Mouse (Mus musculus): ENCODE results near the gene Cracr2b. TPM values are rescaled to one million over a fixed set of nuclear protein-coding genes. Genes with fewer than 3 reads are reported as not detected.

The Cracr2b gene
- polyA plus RNA-seq, 1 experiment from 2014 or later, result 3.5 TPM

DNA sequence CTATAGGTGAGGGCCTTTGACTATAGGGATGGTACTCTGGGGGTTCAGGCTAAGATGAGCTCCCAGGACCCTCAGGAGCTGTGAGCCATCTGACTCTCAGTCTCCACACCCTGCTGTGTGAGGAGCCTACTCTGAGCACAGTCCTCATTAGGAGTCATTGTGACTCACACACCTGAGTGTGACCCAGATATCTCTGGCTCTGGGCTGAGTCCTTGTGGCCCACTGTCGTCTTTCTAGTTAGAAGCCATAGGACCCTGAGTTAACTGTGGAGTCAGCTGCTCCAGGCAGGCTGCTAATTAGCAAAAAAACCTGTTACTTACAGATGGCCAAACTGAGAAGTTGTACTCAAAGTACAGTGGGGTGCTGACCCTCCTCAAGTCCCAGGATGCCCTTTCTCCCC is 32.8 kb downstream of the Cracr2b start:
- WGBS, result 83% methylated on average over 1 of the region's 1 CpGs
- no peaks in the 10 kb centered on the region for H3K4me1 ChIP-seq (ENCODE audit: control insufficient read depth, insufficient read depth, low read length)
- H3K4me3 ChIP-seq (ENCODE audit: low read depth, low read length), result no peak overlapping the region
- H3K27ac ChIP-seq (replicated peaks; ENCODE audit: low read depth, low read length), result no peak overlapping the region
- no peak overlapping the region for H3K4me2 ChIP-seq (ENCODE audit: low read depth, low read length)
- H3K36me3 ChIP-seq (replicated peaks; ENCODE audit: control insufficient read depth, insufficient read depth, low read depth, low read length), result no peaks in the 10 kb centered on the region
- no peak for ATAC-seq (replicated peaks; ENCODE audit: insufficient number of reproducible peaks, low FRiP score, low TSS enrichment, low read depth)
- no peak for DNase-seq (ENCODE audit: low spot score)
- no peaks in the 10 kb centered on the region for H3K9me3 ChIP-seq (replicated peaks; ENCODE audit: control insufficient read depth, low read length)
- no peaks in the 10 kb centered on the region for H3K27me3 ChIP-seq (ENCODE audit: control insufficient read depth, insufficient read depth, low read length)
- no peak overlapping the region for H3K9ac ChIP-seq (replicated peaks; ENCODE audit: low read length)

GRCm38 (mm10) chr7:141495379-141495778 is 34.5 kb downstream of the Cracr2b start:
- H3K9me3 ChIP-seq (replicated peaks; ENCODE audit: control insufficient read depth, low read length), result no peaks in the 10 kb centered on the region
- H3K27me3 ChIP-seq (ENCODE audit: control insufficient read depth, insufficient read depth, low read length), result no peaks in the 10 kb centered on the region
- 85% methylated on average over 2 of the region's 2 CpGs for WGBS
- no peak for ATAC-seq (replicated peaks; ENCODE audit: insufficient number of reproducible peaks, low FRiP score, low TSS enrichment, low read depth)
- H3K4me1 ChIP-seq (ENCODE audit: control insufficient read depth, insufficient read depth, low read length), result no peaks in the 10 kb centered on the region
- H3K9ac ChIP-seq (replicated peaks; ENCODE audit: low read length), result no peak overlapping the region
- H3K4me2 ChIP-seq (ENCODE audit: low read depth, low read length), result no peak overlapping the region
- no peak overlapping the region for H3K27ac ChIP-seq (replicated peaks; ENCODE audit: low read depth, low read length)
- H3K4me3 ChIP-seq (ENCODE audit: low read depth, low read length), result no peak overlapping the region
- no peak for DNase-seq (ENCODE audit: low spot score)
- no peaks in the 10 kb centered on the region for H3K36me3 ChIP-seq (replicated peaks; ENCODE audit: control insufficient read depth, insufficient read depth, low read depth, low read length)

GRCm38 (mm10) chr7:141495940-141496339 is 35.0 kb downstream of the Cracr2b start:
- Histone ChIP-seq H3K27me3 (ENCODE audit: control insufficient read depth, insufficient read depth, low read length) (no peaks in the 10 kb centered on the region), H3K9ac (replicated peaks; ENCODE audit: low read length) (no peak overlapping the region), H3K36me3 (replicated peaks; ENCODE audit: control insufficient read depth, insufficient read depth, low read depth, low read length) (no peaks in the 10 kb centered on the region), H3K4me2 (ENCODE audit: low read depth, low read length) (no peak overlapping the region), H3K27ac (replicated peaks; ENCODE audit: low read depth, low read length) (no peak overlapping the region), H3K9me3 (replicated peaks; ENCODE audit: control insufficient read depth, low read length) (no peaks in the 10 kb centered on the region), H3K4me3 (ENCODE audit: low read depth, low read length) (no peak overlapping the region), H3K4me1 (ENCODE audit: control insufficient read depth, insufficient read depth, low read length) (no peaks in the 10 kb centered on the region)
- no peak for ATAC-seq (replicated peaks; ENCODE audit: insufficient number of reproducible peaks, low FRiP score, low TSS enrichment, low read depth)
- no peak for DNase-seq (ENCODE audit: low spot score)
- 93% methylated on average over 4 of the region's 4 CpGs for WGBS

DNA sequence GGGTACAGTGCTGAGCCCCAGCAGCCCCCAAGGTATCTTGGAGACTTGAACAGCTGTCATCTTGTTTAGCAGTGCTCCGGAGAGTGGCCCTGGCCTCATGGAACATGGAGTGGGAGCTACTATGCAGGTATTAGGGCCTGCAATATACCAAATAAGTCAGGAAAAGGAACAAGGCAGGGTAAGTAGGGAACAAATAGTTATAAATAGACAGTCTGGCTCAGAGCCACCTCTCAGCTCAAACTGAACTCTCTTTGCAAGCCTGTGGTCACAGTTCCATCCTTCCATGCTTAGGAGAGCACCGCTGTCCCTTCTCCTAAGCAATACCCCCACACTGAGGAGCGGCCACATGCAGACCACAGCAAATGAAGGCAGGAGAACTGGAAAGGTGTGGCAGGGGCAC is 36.7 kb downstream of the Cracr2b start:
- Histone ChIP-seq H3K4me2 (ENCODE audit: low read depth, low read length) (no peak overlapping the region), H3K4me1 (ENCODE audit: control insufficient read depth, insufficient read depth, low read length) (no peaks in the 10 kb centered on the region), H3K27ac (replicated peaks; ENCODE audit: low read depth, low read length) (no peak overlapping the region), H3K27me3 (ENCODE audit: control insufficient read depth, insufficient read depth, low read length) (no peaks in the 10 kb centered on the region), H3K9me3 (replicated peaks; ENCODE audit: control insufficient read depth, low read length) (no peaks in the 10 kb centered on the region), H3K36me3 (replicated peaks; ENCODE audit: control insufficient read depth, insufficient read depth, low read depth, low read length) (no peaks in the 10 kb centered on the region), H3K4me3 (ENCODE audit: low read depth, low read length) (no peak overlapping the region), H3K9ac (replicated peaks; ENCODE audit: low read length) (no peak overlapping the region)
- no peak for ATAC-seq (replicated peaks; ENCODE audit: insufficient number of reproducible peaks, low FRiP score, low TSS enrichment, low read depth)
- DNase-seq (ENCODE audit: low spot score), result no peak
- 95% methylated on average over 3 of the region's 3 CpGs for WGBS

- 91% methylated on average over 7 of the region's 7 CpGs for WGBS
- Histone ChIP-seq H3K9ac (replicated peaks; ENCODE audit: low read length) (no peak overlapping the region), H3K36me3 (replicated peaks; ENCODE audit: control insufficient read depth, insufficient read depth, low read depth, low read length) (no peaks in the 10 kb centered on the region), H3K4me2 (ENCODE audit: low read depth, low read length) (no peak overlapping the region), H3K4me3 (ENCODE audit: low read depth, low read length) (no peak overlapping the region), H3K27me3 (ENCODE audit: control insufficient read depth, insufficient read depth, low read length) (no peaks in the 10 kb centered on the region), H3K4me1 (ENCODE audit: control insufficient read depth, insufficient read depth, low read length) (no peaks in the 10 kb centered on the region), H3K27ac (replicated peaks; ENCODE audit: low read depth, low read length) (no peak overlapping the region), H3K9me3 (replicated peaks; ENCODE audit: control insufficient read depth, low read length) (no peaks in the 10 kb centered on the region)
- DNase-seq (ENCODE audit: low spot score) (no peak), ATAC-seq (replicated peaks; ENCODE audit: insufficient number of reproducible peaks, low FRiP score, low TSS enrichment, low read depth) (no peak)
Observed at GRCm38 (mm10) chr7:141501820-141502555, 41.1 kb downstream of the Cracr2b start.

GRCm38 (mm10) chr7:141502556-141502905 is 41.6 kb downstream of the Cracr2b start:
- no peak for DNase-seq (ENCODE audit: low spot score)
- no peak overlapping the region for H3K27ac ChIP-seq (replicated peaks; ENCODE audit: low read depth, low read length)
- no peak overlapping the region for H3K4me3 ChIP-seq (ENCODE audit: low read depth, low read length)
- H3K9me3 ChIP-seq (replicated peaks; ENCODE audit: control insufficient read depth, low read length), result no peaks in the 10 kb centered on the region
- ATAC-seq (replicated peaks; ENCODE audit: insufficient number of reproducible peaks, low FRiP score, low TSS enrichment, low read depth), result no peak
- no peaks in the 10 kb centered on the region for H3K27me3 ChIP-seq (ENCODE audit: control insufficient read depth, insufficient read depth, low read length)
- H3K9ac ChIP-seq (replicated peaks; ENCODE audit: low read length), result no peak overlapping the region
- no peaks in the 10 kb centered on the region for H3K4me1 ChIP-seq (ENCODE audit: control insufficient read depth, insufficient read depth, low read length)
- WGBS, result 90% methylated on average over 5 of the region's 5 CpGs
- H3K36me3 ChIP-seq (replicated peaks; ENCODE audit: control insufficient read depth, insufficient read depth, low read depth, low read length), result no peaks in the 10 kb centered on the region
- H3K4me2 ChIP-seq (ENCODE audit: low read depth, low read length), result no peak overlapping the region

GRCm38 (mm10) chr7:141506278-141506677 is 45.4 kb downstream of the Cracr2b start:
- H3K27me3 ChIP-seq (ENCODE audit: control insufficient read depth, insufficient read depth, low read length), result no peaks in the 10 kb centered on the region
- 0 out of 2 replicates have a peak, but pooled peaks have one; percentile 48 for ATAC-seq (replicated peaks; ENCODE audit: insufficient number of reproducible peaks, low FRiP score, low TSS enrichment, low read depth)
- H3K27ac ChIP-seq (replicated peaks; ENCODE audit: low read depth, low read length), result no peak overlapping the region
- H3K4me2 ChIP-seq (ENCODE audit: low read depth, low read length), result no peak overlapping the region
- H3K9me3 ChIP-seq (replicated peaks; ENCODE audit: control insufficient read depth, low read length), result no peaks in the 10 kb centered on the region
- no peak overlapping the region for H3K4me3 ChIP-seq (ENCODE audit: low read depth, low read length)
- no peaks in the 10 kb centered on the region for H3K36me3 ChIP-seq (replicated peaks; ENCODE audit: control insufficient read depth, insufficient read depth, low read depth, low read length)
- DNase-seq (ENCODE audit: low spot score), result no peak
- H3K9ac ChIP-seq (replicated peaks; ENCODE audit: low read length), result no peak overlapping the region
- 63% methylated on average over 2 of the region's 2 CpGs for WGBS
- H3K4me1 ChIP-seq (ENCODE audit: control insufficient read depth, insufficient read depth, low read length), result no peaks in the 10 kb centered on the region

GRCm38 (mm10) chr7:141508160-141508559 is 47.3 kb downstream of the Cracr2b start:
- no peaks in the 10 kb centered on the region for H3K4me1 ChIP-seq (ENCODE audit: control insufficient read depth, insufficient read depth, low read length)
- no peak overlapping the region for H3K27ac ChIP-seq (replicated peaks; ENCODE audit: low read depth, low read length)
- H3K27me3 ChIP-seq (ENCODE audit: control insufficient read depth, insufficient read depth, low read length), result no peaks in the 10 kb centered on the region
- H3K9me3 ChIP-seq (replicated peaks; ENCODE audit: control insufficient read depth, low read length), result no peaks in the 10 kb centered on the region
- no peak overlapping the region; the same call in 1 of the 2 replicates for H3K9ac ChIP-seq (replicated peaks; ENCODE audit: low read length)
- H3K4me2 ChIP-seq (ENCODE audit: low read depth, low read length), result no peak overlapping the region
- ATAC-seq (replicated peaks; ENCODE audit: insufficient number of reproducible peaks, low FRiP score, low TSS enrichment, low read depth), result peak; percentile 62; the same call in 1 of the 2 replicates
- no peaks in the 10 kb centered on the region for H3K36me3 ChIP-seq (replicated peaks; ENCODE audit: control insufficient read depth, insufficient read depth, low read depth, low read length)
- DNase-seq (ENCODE audit: low spot score), result no peak
- H3K4me3 ChIP-seq (ENCODE audit: low read depth, low read length), result no peak overlapping the region

Measured in embryonic facial prominence, embryonic 11.5 days (tissue).